Mouse (Mus musculus) embryonic facial prominence, embryonic 12.5 days (tissue): Measurements from ENCODE around the gene Cdc42ep5. TPM values are rescaled to one million over a fixed set of nuclear protein-coding genes. Genes with fewer than 3 reads are reported as not detected.

Source experiments
- ATAC-seq: fragments of 200-750 bp; cut with Nextera tagmentation; 2 replicates; pipeline ENCODE4 v1.8.0; 2017; ENCODE audit not compliant: insufficient number of reproducible peaks, insufficient read depth, low FRiP score, low TSS enrichment
- H3K27ac ChIP-seq: fragments of 300-500 bp; sonication (generic); 2 replicates; pipeline ENCODE4 v1.5.1; 2016; ENCODE audit warnings: mild to moderate bottlenecking
- H3K27me3 ChIP-seq: fragments of 300-500 bp; sonication (generic); 2 replicates; pipeline ENCODE4 v1.6.1; 2016; ENCODE audit warnings: mild to moderate bottlenecking, moderate library complexity
- H3K36me3 ChIP-seq: fragments of 300-500 bp; sonication (generic); 2 replicates; pipeline ENCODE4 v1.6.1; 2016; ENCODE audit warnings: mild to moderate bottlenecking
- H3K4me1 ChIP-seq: fragments of 300-500 bp; sonication (generic); 2 replicates; pipeline ENCODE4 v1.6.1; 2016
- H3K4me2 ChIP-seq: fragments of 300-500 bp; sonication (generic); replicated peaks from 2 replicates; pipeline ENCODE4 v1.6.1; 2016; ENCODE audit warnings: mild to moderate bottlenecking, moderate library complexity
- H3K4me3 ChIP-seq: fragments of 300-500 bp; sonication (generic); 2 replicates; pipeline ENCODE4 v1.5.1; 2016; ENCODE audit warnings: mild to moderate bottlenecking
- H3K9ac ChIP-seq: fragments of 300-500 bp; sonication (generic); 2 replicates; pipeline ENCODE4 v1.6.1; 2016; ENCODE audit warnings: mild to moderate bottlenecking, moderate library complexity
- H3K9me3 ChIP-seq: fragments of 300-500 bp; sonication (generic); 2 replicates; pipeline ENCODE4 v1.6.1; 2016; ENCODE audit warnings: mild to moderate bottlenecking, moderate library complexity
- WGBS: fragments of 180-500 bp; shearing (Covaris S2); methylation state at CpG from one replicate; pipeline ENCODE4 v1.1.7; 2016; 5-methylcytosine and 5-hydroxymethylcytosine counted together
- polyA plus RNA-seq: library from polyadenylated mRNA; unstranded; fragments of >200 nt; fragmentation: Nextera tagmentation; extraction: Ambion mirVana; gene quantifications from 2 replicates; pipeline ENCODE4 v1.2.1, GENCODE M21; 2016

The Cdc42ep5 gene
- polyA plus RNA-seq, 1 experiment from 2014 or later: 54.8 TPM

DNA sequence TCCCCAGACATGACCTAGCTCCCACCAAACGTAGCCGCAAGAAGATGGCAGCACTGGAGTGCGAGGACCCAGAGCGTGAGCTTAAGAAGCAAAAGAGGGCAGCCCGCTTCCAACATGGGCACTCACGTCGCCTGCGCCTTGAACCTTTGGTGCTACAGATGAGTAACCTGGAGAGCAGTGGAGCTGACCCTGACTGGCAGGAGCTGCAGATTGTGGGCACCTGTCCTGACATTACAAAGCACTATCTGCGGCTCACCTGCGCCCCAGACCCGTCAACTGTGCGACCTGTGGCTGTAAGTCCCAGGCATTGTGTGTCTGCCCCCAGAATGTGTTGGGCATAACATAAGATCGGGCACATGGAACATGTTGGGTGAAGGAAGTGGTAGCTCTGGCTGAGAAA, 20.6 kb downstream of the Cdc42ep5 start:
- peaks cover 89% of the 10 kb centered on the region for H3K36me3 ChIP-seq
- H3K9me3 ChIP-seq: no peaks in the 10 kb centered on the region
- no peak overlapping the region for H3K4me3 ChIP-seq
- H3K4me1 ChIP-seq: peaks cover 12% of the 10 kb centered on the region; the same call in 1 of the 2 replicates
- no peak overlapping the region for H3K27ac ChIP-seq
- no peaks in the 10 kb centered on the region for H3K27me3 ChIP-seq
- ATAC-seq: no peak
- 95% methylated on average over 13 of the region's 13 CpGs for WGBS
- H3K4me2 ChIP-seq: no peak overlapping the region
- no peak overlapping the region for H3K9ac ChIP-seq

DNA sequence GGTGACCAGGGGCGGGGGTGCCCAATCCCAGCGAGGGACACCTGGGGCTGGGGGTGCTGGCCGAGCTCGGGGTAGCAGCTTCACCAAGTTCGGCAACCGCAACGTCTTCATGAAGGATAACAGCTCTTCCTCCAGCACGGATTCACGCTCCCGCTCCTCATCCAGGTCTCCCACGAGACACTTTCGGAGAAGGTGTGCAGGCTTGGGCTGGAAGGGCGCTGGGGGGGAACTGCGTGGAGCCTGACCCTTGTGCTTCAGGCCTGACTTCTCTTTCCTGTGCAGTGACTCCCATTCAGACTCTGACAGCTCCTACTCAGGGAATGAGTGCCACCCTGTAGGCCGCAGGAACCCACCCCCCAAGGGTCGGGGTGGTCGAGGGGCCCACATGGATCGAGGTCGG, 21.2 kb downstream of the Cdc42ep5 start:
- Histone ChIP-seq H3K4me2 (no peak overlapping the region), H3K9me3 (no peaks in the 10 kb centered on the region), H3K27ac (no peak overlapping the region), H3K4me3 (no peak overlapping the region), H3K36me3 (peaks cover 94% of the 10 kb centered on the region), H3K4me1 (peaks cover 8% of the 10 kb centered on the region; the same call in 1 of the 2 replicates), H3K27me3 (no peaks in the 10 kb centered on the region), H3K9ac (no peak overlapping the region)
- 94% methylated on average over 19 of the region's 19 CpGs for WGBS
- ATAC-seq: no peak

GRCm38 (mm10) chr7:4142796-4143445, 21.7 kb downstream of the Cdc42ep5 start:
- Histone ChIP-seq H3K27ac (no peak overlapping the region), H3K4me2 (no peak overlapping the region), H3K36me3 (peaks cover 98% of the 10 kb centered on the region), H3K27me3 (no peaks in the 10 kb centered on the region), H3K9ac (no peak overlapping the region), H3K9me3 (no peaks in the 10 kb centered on the region), H3K4me3 (no peak overlapping the region), H3K4me1 (peaks cover 7% of the 10 kb centered on the region)
- 95% methylated on average over 10 of the region's 10 CpGs for WGBS
- ATAC-seq: no peak

DNA sequence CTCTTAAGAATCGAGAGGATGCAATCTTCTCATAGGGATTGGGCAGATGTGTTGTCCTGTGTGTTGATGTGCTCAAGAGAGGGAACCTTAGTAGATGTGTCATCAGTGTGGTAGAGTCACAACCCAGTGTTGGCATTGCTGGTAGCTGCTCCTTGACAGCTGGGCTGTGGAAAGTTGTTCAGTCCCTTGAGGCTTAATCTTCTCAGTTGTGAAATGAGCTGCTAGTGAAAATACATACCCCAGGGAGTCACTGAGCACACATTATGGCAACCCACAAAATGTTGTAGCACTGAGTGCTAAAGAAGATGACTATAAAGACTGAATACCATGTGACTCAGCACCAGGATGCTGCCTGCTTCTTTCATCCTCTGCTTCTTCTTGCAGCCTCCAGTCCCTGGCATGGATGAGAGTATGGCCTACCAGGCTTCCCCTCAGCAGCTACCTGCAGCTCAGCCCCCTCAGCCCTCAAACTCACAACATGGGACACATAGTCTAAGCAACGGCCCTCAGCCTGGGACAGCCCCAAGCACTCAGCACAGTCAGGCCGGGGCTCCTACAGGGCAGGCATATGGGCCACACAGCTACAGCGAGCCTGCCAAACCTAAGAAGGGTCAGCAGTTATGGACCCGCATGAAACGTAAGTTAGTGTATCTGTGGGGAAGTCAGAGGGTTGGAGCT, 22.9 kb downstream of the Cdc42ep5 start:
- no peak overlapping the region for H3K27ac ChIP-seq
- H3K9me3 ChIP-seq: no peaks in the 10 kb centered on the region
- 93% methylated on average over 6 of the region's 6 CpGs for WGBS
- H3K27me3 ChIP-seq: no peaks in the 10 kb centered on the region
- no peak overlapping the region for H3K9ac ChIP-seq
- no peak overlapping the region for H3K4me3 ChIP-seq
- ATAC-seq: no peak
- no peak overlapping the region for H3K4me2 ChIP-seq
- peaks cover 86% of the 10 kb centered on the region for H3K36me3 ChIP-seq
- peaks cover 8% of the 10 kb centered on the region for H3K4me1 ChIP-seq

GRCm38 (mm10) chr7:4139391-4139790, 25.3 kb downstream of the Cdc42ep5 start:
- peaks cover 62% of the 10 kb centered on the region for H3K36me3 ChIP-seq
- no peaks in the 10 kb centered on the region for H3K27me3 ChIP-seq
- no peak overlapping the region for H3K9ac ChIP-seq
- H3K27ac ChIP-seq: no peak overlapping the region
- H3K4me3 ChIP-seq: no peak overlapping the region
- H3K4me1 ChIP-seq: peaks cover 12% of the 10 kb centered on the region
- WGBS: 95% methylated on average over 5 of the region's 5 CpGs
- no peak for ATAC-seq
- H3K4me2 ChIP-seq: no peak overlapping the region
- H3K9me3 ChIP-seq: no peaks in the 10 kb centered on the region

DNA sequence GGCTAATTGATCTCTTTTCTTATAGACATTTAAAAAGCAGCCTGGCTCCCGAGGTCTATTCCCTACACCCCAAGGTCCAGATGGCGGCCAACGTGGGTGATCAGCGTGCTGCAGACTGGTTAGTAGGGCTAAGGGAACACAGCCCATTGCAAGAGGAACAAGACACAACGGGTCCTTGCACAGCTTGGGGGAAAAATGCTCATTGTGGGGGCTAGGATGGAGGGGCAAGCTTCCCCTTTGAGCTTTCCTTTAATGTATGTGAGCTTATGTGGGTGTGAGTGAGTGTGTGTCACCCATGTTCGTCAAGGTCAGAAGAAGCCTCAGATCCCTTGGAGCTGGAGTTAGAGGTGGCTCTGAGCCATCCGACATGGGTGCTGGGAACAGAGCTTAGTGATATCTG, 26.0 kb downstream of the Cdc42ep5 start:
- Histone ChIP-seq H3K4me3 (no peak overlapping the region), H3K27me3 (no peaks in the 10 kb centered on the region), H3K4me2 (0 out of 2 replicates have a peak overlapping the region, but pooled peaks have one; percentile 90), H3K9me3 (no peaks in the 10 kb centered on the region), H3K9ac (no peak overlapping the region), H3K36me3 (peaks cover 55% of the 10 kb centered on the region), H3K4me1 (peaks cover 12% of the 10 kb centered on the region), H3K27ac (no peak overlapping the region)
- WGBS: 93% methylated on average over 7 of the region's 7 CpGs
- no peak for ATAC-seq

DNA sequence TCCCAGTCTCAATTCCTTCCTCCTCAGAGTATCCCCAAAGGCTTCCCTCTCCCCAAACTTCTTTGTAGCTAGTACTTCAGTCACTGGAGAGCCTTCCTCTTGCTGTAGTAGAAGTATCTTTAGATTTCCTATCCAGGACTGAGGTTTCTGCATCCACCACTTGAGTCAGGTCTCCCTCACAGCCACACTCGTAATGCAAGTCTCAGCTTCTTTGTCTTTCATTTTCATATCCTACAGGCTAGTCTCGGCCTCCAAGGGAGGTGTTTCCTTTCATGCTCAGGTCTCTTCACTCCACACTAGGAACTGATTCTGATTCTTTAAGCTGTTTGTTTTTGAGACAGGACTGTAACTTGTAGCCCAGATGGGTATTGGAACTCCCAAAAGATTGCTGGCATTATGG, 26.5 kb downstream of the Cdc42ep5 start:
- Histone ChIP-seq H3K9ac (peak overlapping the region; percentile 82; the same call in 1 of the 2 replicates), H3K36me3 (peaks cover 50% of the 10 kb centered on the region), H3K4me3 (peak overlapping the region; percentile 94), H3K27ac (no peak overlapping the region), H3K4me1 (peaks cover 12% of the 10 kb centered on the region), H3K27me3 (no peaks in the 10 kb centered on the region), H3K4me2 (peak overlapping the region; percentile 90), H3K9me3 (no peaks in the 10 kb centered on the region)
- 91% methylated on average over 2 of the region's 2 CpGs for WGBS
- ATAC-seq: no peak

DNA sequence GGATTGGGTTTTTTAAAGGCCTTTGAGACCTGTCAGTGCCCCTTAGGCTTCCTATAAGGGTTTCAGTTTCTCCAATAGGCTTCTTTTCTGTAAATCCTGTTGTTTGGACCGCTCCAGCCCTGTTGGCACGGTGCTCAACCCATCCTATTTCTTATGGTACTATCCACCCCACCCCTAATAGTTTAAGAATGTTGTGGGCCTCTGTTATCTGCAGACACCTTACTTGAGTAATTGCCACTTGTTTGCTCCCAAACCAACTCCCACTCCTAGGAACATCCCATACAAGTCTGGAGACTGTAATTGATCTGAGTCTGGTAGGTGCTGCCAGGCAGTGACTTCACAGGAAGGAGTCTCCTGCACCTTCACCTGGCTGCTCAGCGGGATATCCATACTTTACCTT, 26.9 kb downstream of the Cdc42ep5 start:
- Histone ChIP-seq H3K27ac (0 out of 2 replicates have a peak overlapping the region, but pooled peaks have one; percentile 92), H3K27me3 (no peaks in the 10 kb centered on the region), H3K9me3 (no peaks in the 10 kb centered on the region), H3K4me2 (peak overlapping the region; percentile 90), H3K36me3 (peaks cover 46% of the 10 kb centered on the region), H3K9ac (peak overlapping the region; percentile 82), H3K4me1 (peaks cover 12% of the 10 kb centered on the region), H3K4me3 (peak overlapping the region; percentile 94)
- WGBS: 51% methylated on average over 3 of the region's 3 CpGs
- no peak for ATAC-seq

DNA sequence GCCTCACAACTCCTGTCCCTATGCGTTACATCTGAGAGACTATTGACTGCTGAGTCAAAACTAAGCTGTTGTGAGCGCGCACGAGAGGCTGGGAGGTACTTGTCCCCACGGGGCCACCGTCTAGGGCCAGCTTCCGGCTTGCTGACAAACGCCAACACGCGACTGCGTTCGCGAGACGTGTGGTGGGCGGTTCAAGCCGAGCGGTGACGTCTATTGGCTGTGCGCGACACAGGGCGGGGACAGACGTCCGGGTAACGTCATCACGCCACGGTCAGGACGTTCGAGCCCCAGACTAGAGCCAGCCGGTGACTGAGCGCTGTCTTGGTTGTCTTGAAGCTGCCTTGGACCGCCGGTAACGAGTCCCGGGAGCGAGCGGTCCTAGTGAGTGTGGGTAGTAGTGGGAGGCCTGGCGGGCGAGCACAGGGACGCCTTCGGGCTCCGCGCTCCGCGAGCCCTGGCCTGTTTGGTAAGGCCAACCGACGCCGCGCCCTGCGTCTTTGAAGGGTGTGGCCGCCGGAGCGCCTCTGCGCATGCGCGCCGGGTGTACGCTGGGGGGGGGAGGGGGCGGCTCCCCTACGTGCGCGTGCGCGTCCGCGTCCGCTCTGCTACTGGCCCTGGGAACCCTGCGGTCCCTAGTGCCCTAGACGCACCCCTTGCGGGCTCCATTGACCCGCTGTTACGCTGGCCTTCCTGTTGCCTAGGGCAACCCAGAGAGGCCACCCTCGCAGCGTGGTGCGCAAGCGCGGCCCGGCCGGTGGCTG, 27.7 kb downstream of the Cdc42ep5 start, which contains the start of gene Leng8:
Gene Leng8 (plus strand): TSS at position 269 of the 761 bp plus-strand sequence.
- peak within 1 kb of the TSS; percentile 82 for H3K9ac ChIP-seq
- H3K36me3 ChIP-seq: peaks cover 38% of the 10 kb centered on the region
- H3K4me3 ChIP-seq: peak within 1 kb of the TSS; percentile 94
- WGBS: under 1% methylated on average over 74 of the region's 78 CpGs
- peak within 1 kb of the TSS; percentile 90 for H3K4me2 ChIP-seq
- no peaks in the 10 kb centered on the region for H3K9me3 ChIP-seq
- peak within 1 kb of the TSS; percentile 92 for H3K27ac ChIP-seq
- ATAC-seq: peak; percentile 99
- H3K27me3 ChIP-seq: no peaks in the 10 kb centered on the region
- peaks cover 12% of the 10 kb centered on the region for H3K4me1 ChIP-seq

GRCm38 (mm10) chr7:4136404-4136770, 28.3 kb downstream of the Cdc42ep5 start:
- peak overlapping the region; percentile 59 for H3K9ac ChIP-seq
- H3K27me3 ChIP-seq: no peaks in the 10 kb centered on the region
- peak; percentile 6 for ATAC-seq
- whole genome bisulfite sequencing: under 1% methylated on average over 16 of the region's 16 CpGs
- peaks cover 32% of the 10 kb centered on the region for H3K36me3 ChIP-seq
- peak overlapping the region; percentile 90 for H3K4me2 ChIP-seq
- peak overlapping the region; percentile 92 for H3K27ac ChIP-seq
- H3K9me3 ChIP-seq: no peaks in the 10 kb centered on the region
- peaks cover 14% of the 10 kb centered on the region for H3K4me1 ChIP-seq
- peak overlapping the region; percentile 94 for H3K4me3 ChIP-seq

DNA sequence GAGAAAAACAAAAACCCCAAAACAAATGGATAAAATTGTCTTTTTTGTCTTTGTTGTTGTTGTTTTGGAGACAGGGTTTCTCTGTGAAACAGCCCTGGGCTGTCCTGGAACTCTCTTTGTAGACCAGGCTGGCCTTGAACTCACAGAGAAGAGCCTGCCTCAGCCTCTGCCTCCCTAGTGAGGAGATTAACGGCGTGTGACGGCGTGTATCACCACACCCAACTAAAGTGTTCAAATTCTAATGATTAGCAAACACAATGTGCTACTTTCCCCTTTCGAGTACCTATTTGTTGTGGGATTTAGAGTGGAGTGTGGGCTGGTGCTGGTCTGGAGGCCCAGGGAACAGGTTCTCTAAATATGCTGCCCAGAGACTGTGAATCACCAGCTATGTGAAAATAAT, 29.7 kb downstream of the Cdc42ep5 start:
- no peak for ATAC-seq
- H3K4me2 ChIP-seq: no peak overlapping the region
- no peaks in the 10 kb centered on the region for H3K27me3 ChIP-seq
- no peaks in the 10 kb centered on the region for H3K9me3 ChIP-seq
- no peak overlapping the region for H3K27ac ChIP-seq
- no peak overlapping the region for H3K9ac ChIP-seq
- H3K36me3 ChIP-seq: peaks cover 18% of the 10 kb centered on the region
- WGBS: 92% methylated on average over 5 of the region's 5 CpGs
- no peak overlapping the region for H3K4me3 ChIP-seq
- H3K4me1 ChIP-seq: peaks cover 16% of the 10 kb centered on the region
